Mouse (Mus musculus): ENCODE measurements at regions not wholly inside any gene's neighbourhood (a gene's known extent, or its start where the extent isn't known, plus 50 kb on each side); places are given as distances from the start of the nearest gene placed in this dataset.
"Not testable (repeated sequence)": the region's sequence is repeated elsewhere in the genome, so short reads cannot be mapped to it uniquely, and the experiment has no call there.

GRCm38 (mm10) chr16:86419458-86419857 is 517.8 kb upstream of the Adamts5 start:
- not testable (repeated sequence) for TF ChIP-seq CTCF (conservative IDR thresholded peaks at IDR 0.05; ENCODE audit: insufficient read depth, insufficient read length, low read depth, low read length); POLR2A (IDR thresholded peaks at IDR 0.05; ENCODE audit: low read depth, low read length)

Measured in kidney, adult 2 months (tissue).